ENCODE assay signal across 7 mouse cellular contexts in the genomic region with DNA sequence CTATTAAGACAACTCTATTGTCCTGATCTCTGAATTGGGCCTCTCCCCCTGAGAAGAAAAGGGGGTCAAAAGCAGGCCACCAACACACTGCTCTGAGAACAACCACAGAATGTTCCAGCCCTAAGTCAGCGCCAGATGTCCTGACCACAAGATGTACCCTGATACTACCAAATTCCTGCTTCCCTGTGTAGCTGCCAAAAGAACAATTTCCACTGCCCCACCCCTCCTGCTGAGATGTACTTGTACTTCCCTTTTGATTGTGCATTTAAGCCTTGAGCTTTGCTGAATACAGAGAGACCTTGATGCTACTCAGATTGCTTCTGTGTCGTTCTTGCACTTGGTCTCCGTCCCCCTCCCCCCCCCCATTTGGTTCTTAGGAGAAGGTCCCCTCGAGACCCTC. TPM values are rescaled to one million over a fixed set of nuclear protein-coding genes. Genes with fewer than 3 reads are reported as not detected.
A peak's percentile ranks its signal among the peaks of the same experiment; 100 is the strongest.
DNase-seq lines count a peak whose midpoint lies in the region; TF ChIP-seq lines count a peak whose summit lies in the region.
"Not testable (repeated sequence)": the region's sequence is repeated elsewhere in the genome, so short reads cannot be mapped to it uniquely, and the experiment has no call there.

No protein-coding gene starts in this region.

- not testable (repeated sequence) for H3ac ChIP-seq in C2C12 (ENCODE audit: control insufficient read depth, insufficient read length, low read depth)

- TF ChIP-seq POLR2A in MEL (IDR thresholded peaks at IDR 0.05; ENCODE audit: control insufficient read depth in 1 of 2, insufficient read depth in 1 of 2, low read depth in 1 of 2, low read length in 2 of 2, poor library complexity in 1 of 2), result not testable (repeated sequence)

- H3K79me2 ChIP-seq in C2C12 (ENCODE audit: control insufficient read depth, insufficient read depth); MEL (ENCODE audit: control insufficient read depth, insufficient read depth, low read length, poor library complexity): not testable (repeated sequence)

- TF ChIP-seq CTCF in C2C12 (IDR thresholded peaks at IDR 0.05; ENCODE audit: control insufficient read depth, insufficient read depth, insufficient read length); MEL (IDR thresholded peaks at IDR 0.05 in 2 of 3, conservative IDR thresholded peaks at IDR 0.05 in 1 of 3; ENCODE audit: control insufficient read depth in 1 of 3, insufficient read depth in 1 of 3, low read depth in 2 of 3, low read length in 3 of 3, poor library complexity in 1 of 3, severe bottlenecking in 1 of 3): not testable (repeated sequence)

- TF ChIP-seq RAD21 in MEL (IDR thresholded peaks at IDR 0.05; ENCODE audit: low read depth, low read length), result not testable (repeated sequence)

- not testable (repeated sequence) for H3K36me3 ChIP-seq in C2C12 (ENCODE audit: control insufficient read depth, insufficient read depth); MEL (ENCODE audit: control insufficient read depth in 1 of 2, insufficient read depth in 2 of 2, low read length in 2 of 2)

- H3K4me3 ChIP-seq in C2C12 (ENCODE audit: insufficient read depth, poor library complexity, severe bottlenecking); MEL (ENCODE audit: control insufficient read depth in 1 of 2, insufficient read depth in 1 of 2, low read depth in 2 of 2, low read length in 2 of 2): not testable (repeated sequence)

- not testable (repeated sequence) for H3K27me3 ChIP-seq in C2C12 (ENCODE audit: control insufficient read depth, insufficient read depth, insufficient read length); MEL (ENCODE audit: control insufficient read depth in 1 of 2, insufficient read depth in 2 of 2, low read length in 2 of 2)

- H3K4me1 ChIP-seq in MEL (ENCODE audit: control insufficient read depth in 1 of 2, insufficient read depth in 2 of 2, low read length in 2 of 2), result peaks cover 7 to 15% of the 10 kb centered on the region in 2 experiments

- H3K27ac ChIP-seq in MEL (ENCODE audit: control insufficient read depth, low read depth, low read length), result not testable (repeated sequence)

- not testable (repeated sequence) for H3K9me3 ChIP-seq in MEL (replicated peaks; ENCODE audit: insufficient read depth, low read length)

- DNase-seq in 3134 (ENCODE audit: extremely low read depth, insufficient read length, low spot score), result peak; percentile 31
- DNase-seq in 3T3-L1 (ENCODE audit: low read depth, low spot score), result peak; percentile 82
- DNase-seq in MEL (ENCODE audit: low read depth, low spot score), result peak; percentile 29
- peak; percentile 9 for DNase-seq in Muller cell, postnatal 12 days (ENCODE audit: inconsistent ontology term)
- peak; percentile 46 for DNase-seq in NIH3T3 (ENCODE audit: low read depth)
- peak; percentile 91 for DNase-seq in R1 (ENCODE audit: low read depth, low spot score)

- H3K9ac ChIP-seq in MEL (ENCODE audit: control insufficient read depth, low read depth, low read length, poor library complexity, severe bottlenecking), result not testable (repeated sequence)

- H3K79me3 ChIP-seq in C2C12 (ENCODE audit: low read depth), result not testable (repeated sequence)

- TF ChIP-seq EP300 in MEL (IDR thresholded peaks at IDR 0.05; ENCODE audit: low read depth in 1 of 2, low read length in 2 of 2), result not testable (repeated sequence)

TF ChIP-seq in C2C12, 6 proteins besides CTCF, POLR2A, EP300 and RAD21:
- peak; percentile 6 for TF ChIP-seq MYOD1 (IDR thresholded peaks at IDR 0.05; ENCODE audit: control insufficient read depth, insufficient read length, low read depth)

TF ChIP-seq in MEL, 35 proteins besides CTCF, POLR2A, EP300 and RAD21:
- TF ChIP-seq TCF12 (IDR thresholded peaks at IDR 0.05; ENCODE audit: low read depth, low read length), result peak; percentile 27; the same call in 1 of the 2 replicates
- TF ChIP-seq ETS1 (IDR thresholded peaks at IDR 0.05; ENCODE audit: low read depth, low read length), result 0 out of 2 replicates have a peak, but pooled peaks have one; percentile 9

RNA-seq across cellular contexts. Expression of gene Trim24, which starts 23.1 kb away (rescaled TPM):
- 7.1 TPM for polyA plus RNA-seq in C2C12 (2012; fragmentation: generic; extraction: Trizol)
- 11.1 and 11.4 TPM in 2 replicates for total RNA-seq in MEL (2012; rRNA removed)
- polyA plus RNA-seq in MEL (2012; ENCODE audit: insufficient read depth in 1 of 2, insufficient read length in 2 of 2, low read depth in 1 of 2, low replicate concordance in 2 of 2, missing spikeins in 1 of 2), result 10 to 100 TPM in 1 of 2 experiments, not detected in 1; 19.2 TPM

Comparison
In these comparisons a context has a peak if more than half of its experiments do, and no peak if none do; other contexts are left out.
1. DNase-seq: peak in every context shown above with its lines; median percentile 91 in R1; 82 in 3T3-L1; 46 in NIH3T3; 31 in 3134; 29 in MEL; 9 in Muller cell, postnatal 12 days.